Mouse (Mus musculus) myocyte (in vitro differentiated cells): ENCODE measurements around the gene Mettl21a.

ENCODE experiments used
- E2F4 ChIP-seq: IDR thresholded peaks from one replicate; pipeline ENCODE4 v1.6.1; 2011; ENCODE audit warnings: mild to moderate bottlenecking, control low read depth, moderate library complexity; ENCODE audit not compliant: insufficient read depth
- POLR2A ChIP-seq: IDR thresholded peaks from one replicate; pipeline ENCODE4 v1.6.1; 2011; ENCODE audit warnings: low read depth, mild to moderate bottlenecking, control low read depth, moderate library complexity; ENCODE audit not compliant: insufficient read length
- SRF ChIP-seq: IDR thresholded peaks from one replicate; pipeline ENCODE4 v1.6.1; 2011; ENCODE audit warnings: low read depth; ENCODE audit not compliant: control insufficient read depth, insufficient read length
- TCF12 ChIP-seq: IDR thresholded peaks from one replicate; pipeline ENCODE4 v1.6.1; 2011; ENCODE audit warnings: mild to moderate bottlenecking, control low read depth; ENCODE audit not compliant: poor library complexity, insufficient read depth, severe bottlenecking

DNA sequence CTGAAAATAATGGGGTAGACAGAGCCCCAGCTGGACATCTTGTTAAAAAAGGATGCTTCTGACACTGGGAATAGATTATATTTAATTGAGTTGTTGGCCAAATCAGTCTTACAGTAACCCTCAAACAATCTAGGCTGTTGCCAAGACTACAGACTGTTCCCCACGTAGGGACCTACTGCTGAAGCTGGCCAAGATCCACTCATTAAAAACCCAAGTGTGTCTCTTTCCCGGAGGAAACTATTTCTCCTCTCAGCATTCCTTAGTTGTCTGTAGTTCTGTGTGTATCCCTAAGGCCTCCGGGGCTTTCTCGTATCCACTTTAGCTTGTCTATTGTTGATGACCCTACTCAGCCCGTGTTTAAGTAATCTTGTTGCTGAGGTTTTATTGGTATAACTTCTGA is 14.5 kb upstream of the Mettl21a start:
- TF ChIP-seq SRF: no peak
- TF ChIP-seq POLR2A: no peak
- no peak for TF ChIP-seq TCF12
- TF ChIP-seq E2F4: no peak
